Mouse (Mus musculus) C2C12 (cell line): ENCODE measurements around the gene Xxylt1. TPM values are rescaled to one million over a fixed set of nuclear protein-coding genes. Genes with fewer than 3 reads are reported as not detected.

Source experiments
- H3K27me3 ChIP-seq: one replicate; pipeline ENCODE4 v1.6.1; 2011; ENCODE audit not compliant: control insufficient read depth, insufficient read depth, insufficient read length
- H3K36me3 ChIP-seq: one replicate; pipeline ENCODE4 v1.6.1; 2011; ENCODE audit not compliant: control insufficient read depth, insufficient read depth
- H3K4me3 ChIP-seq: one replicate; pipeline ENCODE4 v1.5.1; 2011; ENCODE audit warnings: mild to moderate bottlenecking, control low read depth; ENCODE audit not compliant: poor library complexity, insufficient read depth, severe bottlenecking
- H3K79me2 ChIP-seq: one replicate; pipeline ENCODE4 v1.6.1; 2011; ENCODE audit not compliant: control insufficient read depth, insufficient read depth
- H3K79me3 ChIP-seq: one replicate; pipeline ENCODE4 v1.6.1; 2011; ENCODE audit warnings: low read depth, control low read depth
- H3ac ChIP-seq: one replicate; pipeline ENCODE3; 2011; ENCODE audit warnings: low read depth; ENCODE audit not compliant: control insufficient read depth, insufficient read length
- CEBPB ChIP-seq: IDR thresholded peaks from one replicate; pipeline ENCODE4 v1.6.1; 2011; ENCODE audit warnings: low read depth, mild to moderate bottlenecking, control low read depth, moderate library complexity
- CTCF ChIP-seq: IDR thresholded peaks from one replicate; pipeline ENCODE4 v1.5.1; 2011; ENCODE audit not compliant: control insufficient read depth, insufficient read depth, insufficient read length
- FOSL1 ChIP-seq: IDR thresholded peaks from one replicate; pipeline ENCODE4 v1.8.0; 2011; ENCODE audit warnings: mild to moderate bottlenecking, low read length; ENCODE audit not compliant: poor library complexity, insufficient read depth, severe bottlenecking
- MAX ChIP-seq: IDR thresholded peaks from one replicate; pipeline ENCODE4 v1.6.1; 2011; ENCODE audit warnings: mild to moderate bottlenecking, control low read depth
- MYOD1 ChIP-seq: IDR thresholded peaks from one replicate; pipeline ENCODE4 v1.6.1; 2011; ENCODE audit warnings: low read depth; ENCODE audit not compliant: control insufficient read depth, insufficient read length
- MYOG ChIP-seq: IDR thresholded peaks from one replicate; pipeline ENCODE4 v1.6.1; 2011; ENCODE audit not compliant: control insufficient read depth, insufficient read length; ENCODE audit errors: extremely low read depth
- USF1 ChIP-seq: IDR thresholded peaks from one replicate; pipeline ENCODE4 v1.6.1; 2011; ENCODE audit warnings: low read depth, mild to moderate bottlenecking, control low read depth, moderate library complexity
- polyA plus RNA-seq: library from polyadenylated mRNA; unstranded; fragments of >200 nt; fragmentation: generic; extraction: Trizol; gene quantifications from one replicate; pipeline ENCODE4 v1.2.1, GENCODE M21; 2012; ENCODE audit warnings: missing spikeins

The Xxylt1 gene
- polyA plus RNA-seq, 1 experiment: 10.4 TPM

DNA sequence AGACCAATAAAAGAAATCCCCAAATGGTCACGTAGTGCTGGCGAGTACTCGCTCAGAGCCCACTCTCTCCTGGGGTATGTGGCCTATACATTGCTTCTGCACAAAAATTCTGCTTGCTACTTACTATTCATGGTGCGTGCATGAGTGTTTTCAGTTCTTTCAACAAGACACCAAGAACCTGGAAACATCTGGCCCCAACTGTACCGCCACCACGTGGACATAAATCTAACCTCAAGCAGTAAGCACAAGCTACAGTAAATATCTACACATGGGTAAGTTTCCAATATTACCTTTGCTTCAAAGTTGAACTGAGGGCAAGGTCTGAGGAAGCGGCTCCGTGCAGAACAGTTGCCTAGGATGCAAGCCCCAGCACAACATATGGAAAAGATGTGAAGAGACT, 142.0 kb downstream of the Xxylt1 start:
- Histone ChIP-seq H3ac (no peak overlapping the region), H3K79me3 (no peaks in the 10 kb centered on the region), H3K4me3 (no peak overlapping the region), H3K27me3 (no peaks in the 10 kb centered on the region), H3K79me2 (no peaks in the 10 kb centered on the region), H3K36me3 (no peaks in the 10 kb centered on the region)
- TF ChIP-seq MAX: no peak
- TF ChIP-seq CEBPB: no peak
- no peak for TF ChIP-seq MYOD1
- TF ChIP-seq USF1: no peak

GRCm38 (mm10) chr16:30938664-30939063, 142.6 kb downstream of the Xxylt1 start:
- Histone ChIP-seq H3K79me3 (no peaks in the 10 kb centered on the region), H3K79me2 (no peaks in the 10 kb centered on the region), H3K4me3 (no peak overlapping the region), H3K27me3 (no peaks in the 10 kb centered on the region), H3K36me3 (no peaks in the 10 kb centered on the region), H3ac (no peak overlapping the region)
- no peak for TF ChIP-seq CEBPB
- no peak for TF ChIP-seq MAX
- TF ChIP-seq CTCF: no peak
- no peak for TF ChIP-seq MYOG
- TF ChIP-seq USF1: no peak
- no peak for TF ChIP-seq MYOD1
- no peak for TF ChIP-seq FOSL1

GRCm38 (mm10) chr16:30937665-30938064, 143.6 kb downstream of the Xxylt1 start:
- H3ac ChIP-seq: no peak overlapping the region
- H3K79me3 ChIP-seq: no peaks in the 10 kb centered on the region
- H3K79me2 ChIP-seq: no peaks in the 10 kb centered on the region
- no peaks in the 10 kb centered on the region for H3K27me3 ChIP-seq
- TF ChIP-seq CTCF (no peak), MYOD1 (peak; percentile 40), MYOG (no peak), MAX (no peak), FOSL1 (no peak), CEBPB (no peak)
- H3K36me3 ChIP-seq: no peaks in the 10 kb centered on the region
- no peak overlapping the region for H3K4me3 ChIP-seq

- no peak for TF ChIP-seq MYOD1
- TF ChIP-seq CEBPB: no peak
- TF ChIP-seq CTCF: no peak
- TF ChIP-seq MAX: no peak
- no peak overlapping the region for H3ac ChIP-seq
- no peaks in the 10 kb centered on the region for H3K79me3 ChIP-seq
- H3K79me2 ChIP-seq: no peaks in the 10 kb centered on the region
- H3K27me3 ChIP-seq: no peaks in the 10 kb centered on the region
- no peaks in the 10 kb centered on the region for H3K36me3 ChIP-seq
- no peak overlapping the region for H3K4me3 ChIP-seq
These were observed 144.8 kb downstream of the Xxylt1 start for GRCm38 (mm10) chr16:30936471-30936870.

DNA sequence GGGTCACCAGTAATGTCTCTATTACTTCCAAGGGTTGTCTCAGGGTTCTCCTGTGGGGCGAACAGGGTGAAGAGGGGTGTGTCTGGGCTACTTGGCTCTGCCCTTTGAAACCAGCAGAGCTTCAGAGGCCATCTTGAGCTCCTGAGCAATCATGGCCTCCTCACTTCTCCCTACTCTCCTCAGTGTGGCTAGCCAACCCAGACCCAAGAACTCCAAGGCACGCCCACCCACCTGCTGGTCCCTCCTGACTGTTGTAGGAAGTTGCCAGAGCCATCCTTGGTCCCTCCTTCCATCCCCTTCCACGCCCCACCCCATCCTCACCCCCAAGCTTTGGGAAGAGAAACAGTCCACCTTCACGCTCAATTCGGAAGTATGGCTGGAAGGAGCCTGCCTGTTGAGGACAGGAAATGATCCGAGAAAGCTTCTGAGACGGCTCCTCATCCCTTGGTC, 145.2 kb downstream of the Xxylt1 start:
- H3ac ChIP-seq: no peak overlapping the region
- TF ChIP-seq MYOD1 (no peak), FOSL1 (no peak), USF1 (no peak), CEBPB (no peak), MAX (no peak), MYOG (no peak), CTCF (no peak)
- H3K79me3 ChIP-seq: no peaks in the 10 kb centered on the region
- H3K27me3 ChIP-seq: no peaks in the 10 kb centered on the region
- no peaks in the 10 kb centered on the region for H3K36me3 ChIP-seq
- no peak overlapping the region for H3K4me3 ChIP-seq
- H3K79me2 ChIP-seq: no peaks in the 10 kb centered on the region

DNA sequence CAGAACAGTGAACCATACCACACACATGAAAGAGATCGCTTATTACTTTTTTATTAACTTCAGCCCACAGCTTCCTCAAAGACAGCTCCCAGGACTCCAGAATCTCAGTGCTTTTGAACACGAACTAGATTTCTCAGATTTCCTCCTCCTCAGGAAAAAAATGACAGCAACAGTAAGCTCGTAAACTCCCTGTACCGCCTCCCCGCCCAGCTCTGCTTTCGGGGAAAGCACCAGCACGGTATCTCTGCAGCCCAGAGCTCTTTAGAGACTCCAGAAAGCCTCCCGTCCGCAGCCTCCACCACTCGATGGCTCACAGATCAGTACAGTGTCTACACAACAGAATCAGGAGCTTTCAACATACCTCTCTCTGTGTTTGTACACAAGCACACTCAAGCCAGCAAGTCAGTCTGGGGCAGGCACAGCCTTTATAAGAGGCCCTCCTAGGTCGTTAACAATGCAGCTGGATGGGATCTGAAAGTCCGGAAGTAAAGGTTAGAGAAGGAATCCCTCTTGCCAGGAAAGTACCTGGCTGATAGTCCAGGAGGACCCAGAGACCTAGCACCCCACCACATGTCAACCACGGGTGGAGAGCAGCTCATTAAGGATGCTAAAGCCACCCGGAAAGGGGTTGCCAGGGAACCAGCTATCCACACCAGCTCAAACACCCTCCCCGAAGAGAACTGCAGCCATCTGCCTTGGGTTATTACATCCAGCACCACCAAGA, 146.1 kb downstream of the Xxylt1 start:
- no peak for TF ChIP-seq MYOG
- TF ChIP-seq FOSL1: no peak
- TF ChIP-seq MYOD1: no peak
- TF ChIP-seq USF1: no peak
- no peak for TF ChIP-seq CEBPB
- no peak for TF ChIP-seq MAX
- no peak for TF ChIP-seq CTCF
- Histone ChIP-seq H3ac (no peak overlapping the region), H3K36me3 (no peaks in the 10 kb centered on the region), H3K4me3 (no peak overlapping the region), H3K79me3 (no peaks in the 10 kb centered on the region), H3K79me2 (no peaks in the 10 kb centered on the region), H3K27me3 (no peaks in the 10 kb centered on the region)
